In genomic region chr7:19319458-19319857, GRCm38 (mm10) we compare ENCODE assay signal across 8 mouse cellular contexts. TPM values are rescaled to one million over a fixed set of nuclear protein-coding genes. Genes with fewer than 3 reads are reported as not detected.
DNase-seq lines count a peak whose midpoint lies in the region; ATAC-seq and TF ChIP-seq lines count a peak whose summit lies in the region.

No protein-coding gene starts in this region.

- no peaks in the 10 kb centered on the region for H3K27me3 ChIP-seq in hindbrain, embryonic 16.5 days (replicated peaks; ENCODE audit: control insufficient read depth, insufficient read depth, low read length)
- no peaks in the 10 kb centered on the region for H3K27me3 ChIP-seq in midbrain, embryonic 14.5 days (ENCODE audit: control insufficient read depth, insufficient read depth, low read length)

- no peaks in the 10 kb centered on the region for H3K9me3 ChIP-seq in hindbrain, embryonic 16.5 days (ENCODE audit: control insufficient read depth, low read length)
- no peaks in the 10 kb centered on the region for H3K9me3 ChIP-seq in midbrain, embryonic 14.5 days (ENCODE audit: control insufficient read depth, low read length)

- ATAC-seq in hindbrain, embryonic 16.5 days = peak; percentile 71
- ATAC-seq in midbrain, embryonic 14.5 days (ENCODE audit: low FRiP score, low TSS enrichment) = peak; percentile 41

- no peak for DNase-seq in layer of hippocampus, adult 2 months (ENCODE audit: low spot score in 2 of 2)
- no peak for DNase-seq in layer of hippocampus, adult 11-12 months (ENCODE audit: low spot score)
- DNase-seq in midbrain, embryonic 14.5 days = peak; percentile 20
- DNase-seq in thymus, postnatal 14 days = no peak
- no peak for DNase-seq in left cerebral cortex, postnatal 25 days (ENCODE audit: low spot score in 2 of 2)
- DNase-seq in cerebellum, adult 11 months = no peak

- intact Hi-C loops in left cerebral cortex, postnatal 25 days (cut with DNase I) = no loop called here

- no peak for TF ChIP-seq POLR2A in cortical plate, adult 2 months (IDR thresholded peaks at IDR 0.05; ENCODE audit: extremely low read depth, insufficient read depth, low read length)

- 26% methylated on average over 9 of the region's 9 CpGs for WGBS in hindbrain, embryonic 16.5 days
- WGBS in midbrain, embryonic 14.5 days = 12% methylated on average over 9 of the region's 9 CpGs

- H3K9ac ChIP-seq in hindbrain, embryonic 16.5 days (ENCODE audit: low read depth, low read length) = peak overlapping the region; percentile 68
- H3K9ac ChIP-seq in midbrain, embryonic 14.5 days (replicated peaks; ENCODE audit: low read length) = peak overlapping the region; percentile 40

- H3K4me2 ChIP-seq in hindbrain, embryonic 16.5 days (ENCODE audit: low read length) = peak overlapping the region; percentile 91
- H3K4me2 ChIP-seq in midbrain, embryonic 14.5 days (ENCODE audit: low read length) = peak overlapping the region; percentile 59

- H3K27ac ChIP-seq in layer of hippocampus, adult 2 months = peak overlapping the region; percentile 96
- peak overlapping the region; percentile 65 for H3K27ac ChIP-seq in cortical plate, adult 2 months (ENCODE audit: insufficient read depth, low read length)
- H3K27ac ChIP-seq in hindbrain, embryonic 16.5 days (ENCODE audit: low read depth, low read length) = 0 out of 2 replicates have a peak overlapping the region, but pooled peaks have one; percentile 47
- H3K27ac ChIP-seq in midbrain, embryonic 14.5 days (replicated peaks; ENCODE audit: low read depth, low read length) = peak overlapping the region; percentile 16; the same call in 1 of the 2 replicates

- peak overlapping the region; percentile 66 for H3K4me3 ChIP-seq in layer of hippocampus, adult 2 months
- peak overlapping the region; percentile 63 for H3K4me3 ChIP-seq in cortical plate, adult 2 months (ENCODE audit: insufficient read depth, low read length)
- H3K4me3 ChIP-seq in hindbrain, embryonic 16.5 days (ENCODE audit: low read length) = peak overlapping the region; percentile 62
- peak overlapping the region; percentile 42 for H3K4me3 ChIP-seq in midbrain, embryonic 14.5 days (replicated peaks; ENCODE audit: low read depth, low read length)

- peaks cover 2% of the 10 kb centered on the region; the same call in 1 of the 2 replicates for H3K4me1 ChIP-seq in cortical plate, adult 2 months (ENCODE audit: control insufficient read depth, insufficient read depth, low read length)
- peaks cover 12% of the 10 kb centered on the region for H3K4me1 ChIP-seq in hindbrain, embryonic 16.5 days (ENCODE audit: control insufficient read depth, insufficient read depth, low read depth, low read length)
- peaks cover 9% of the 10 kb centered on the region for H3K4me1 ChIP-seq in midbrain, embryonic 14.5 days (ENCODE audit: control insufficient read depth, insufficient read depth, low read length)

- TF ChIP-seq CTCF in layer of hippocampus, adult 2 months (conservative IDR thresholded peaks at IDR 0.05) = no peak
- no peak for TF ChIP-seq CTCF in cortical plate, adult 2 months (IDR thresholded peaks at IDR 0.05; ENCODE audit: extremely low read depth, insufficient read depth, low read length)

- no peaks in the 10 kb centered on the region for H3K36me3 ChIP-seq in hindbrain, embryonic 16.5 days (ENCODE audit: control insufficient read depth, insufficient read depth, low read length)
- no peaks in the 10 kb centered on the region for H3K36me3 ChIP-seq in midbrain, embryonic 14.5 days (ENCODE audit: control insufficient read depth, insufficient read depth, low read length)

RNA-seq across cellular contexts. Expression of gene Fosb, which starts 9.6 kb away (rescaled TPM):
- 10 to 100 TPM; 12.8 to 14.1 TPM for total RNA-seq in layer of hippocampus, adult 2 months (2021)
- polyA plus RNA-seq in cortical plate, adult 2 months (2012; rRNA removed) = 5.1 and 7.1 TPM in 2 replicates
- 0.06 and 0.10 TPM in 2 replicates for polyA plus RNA-seq in hindbrain, embryonic 16.5 days (2015; fragmentation: Nextera tagmentation; extraction: Ambion mirVana)
- not detected in 2 replicates for polyA plus RNA-seq in midbrain, embryonic 14.5 days (2014; fragmentation: Nextera tagmentation; extraction: Ambion mirVana)
- total RNA-seq in left cerebral cortex, postnatal 25 days (2021) = 10 to 100 TPM; 21.0 to 26.0 TPM

RNA-seq across cellular contexts. Expression of gene Ercc1, which starts 25.1 kb away (rescaled TPM):
- 10 to 100 TPM; 51.7 to 51.9 TPM for total RNA-seq in layer of hippocampus, adult 2 months (2021)
- polyA plus RNA-seq in cortical plate, adult 2 months (2012; rRNA removed) = 53.8 and 59.1 TPM in 2 replicates
- polyA plus RNA-seq in hindbrain, embryonic 16.5 days (2015; fragmentation: Nextera tagmentation; extraction: Ambion mirVana) = 80.6 and 87.2 TPM in 2 replicates
- 78.9 and 97.7 TPM in 2 replicates for polyA plus RNA-seq in midbrain, embryonic 14.5 days (2014; fragmentation: Nextera tagmentation; extraction: Ambion mirVana)
- total RNA-seq in left cerebral cortex, postnatal 25 days (2021) = 10 to 100 TPM; 34.1 to 40.5 TPM

RNA-seq across cellular contexts. Expression of gene Rtn2, which starts 37.0 kb away (rescaled TPM):
- total RNA-seq in layer of hippocampus, adult 2 months (2021) = 10 to 100 TPM; 90.3 to 92.7 TPM
- 140 TPM in 2 replicates for polyA plus RNA-seq in cortical plate, adult 2 months (2012; rRNA removed)
- 124 and 126 TPM in 2 replicates for polyA plus RNA-seq in hindbrain, embryonic 16.5 days (2015; fragmentation: Nextera tagmentation; extraction: Ambion mirVana)
- 100.0 and 101 TPM in 2 replicates for polyA plus RNA-seq in midbrain, embryonic 14.5 days (2014; fragmentation: Nextera tagmentation; extraction: Ambion mirVana)
- total RNA-seq in left cerebral cortex, postnatal 25 days (2021) = 100 to 1,000 TPM; 112 TPM

RNA-seq across cellular contexts. Expression of gene Ppm1n, which starts 39.6 kb away (rescaled TPM):
- total RNA-seq in layer of hippocampus, adult 2 months (2021) = not detected
- 0.21 and 0.23 TPM in 2 replicates for polyA plus RNA-seq in cortical plate, adult 2 months (2012; rRNA removed)
- polyA plus RNA-seq in hindbrain, embryonic 16.5 days (2015; fragmentation: Nextera tagmentation; extraction: Ambion mirVana) = 0.79 and 1.5 TPM in 2 replicates
- polyA plus RNA-seq in midbrain, embryonic 14.5 days (2014; fragmentation: Nextera tagmentation; extraction: Ambion mirVana) = 0.62 and 1.2 TPM in 2 replicates
- total RNA-seq in left cerebral cortex, postnatal 25 days (2021) = under 1 TPM in 1 of 2 experiments, not detected in 1; 0.55 TPM

RNA-seq across cellular contexts. Expression of gene Cd3eap, which starts 39.8 kb away (rescaled TPM):
- 10 to 100 TPM; 18.1 to 19.5 TPM for total RNA-seq in layer of hippocampus, adult 2 months (2021)
- 14.4 and 14.6 TPM in 2 replicates for polyA plus RNA-seq in cortical plate, adult 2 months (2012; rRNA removed)
- 23.1 and 23.6 TPM in 2 replicates for polyA plus RNA-seq in hindbrain, embryonic 16.5 days (2015; fragmentation: Nextera tagmentation; extraction: Ambion mirVana)
- polyA plus RNA-seq in midbrain, embryonic 14.5 days (2014; fragmentation: Nextera tagmentation; extraction: Ambion mirVana) = 16.4 and 18.9 TPM in 2 replicates
- total RNA-seq in left cerebral cortex, postnatal 25 days (2021) = 10 to 100 TPM; 16.6 to 20.0 TPM

Comparison
In these comparisons a context has a peak if more than half of its experiments do, and no peak if none do; other contexts are left out.
1. H3K27ac ChIP-seq: peak in every context shown above with its lines; median percentile 96 in layer of hippocampus, adult 2 months; 65 in cortical plate, adult 2 months; 47 in hindbrain, embryonic 16.5 days; 16 in midbrain, embryonic 14.5 days.